Mouse (Mus musculus) cerebellum, adult 8-10 months (tissue): ENCODE measurements around the gene Tmod3.

Source experiments
- DNase-seq: peaks from one replicate; pipeline ENCODE4 v3.0.0; 2022

The Tmod3 gene

GRCm38 (mm10) chr9:75559512-75560012 lies at the start of gene Tmod3:
Gene Tmod3 (minus strand): TSS chr9:75559657.
- peak; percentile 95 for DNase-seq

DNA sequence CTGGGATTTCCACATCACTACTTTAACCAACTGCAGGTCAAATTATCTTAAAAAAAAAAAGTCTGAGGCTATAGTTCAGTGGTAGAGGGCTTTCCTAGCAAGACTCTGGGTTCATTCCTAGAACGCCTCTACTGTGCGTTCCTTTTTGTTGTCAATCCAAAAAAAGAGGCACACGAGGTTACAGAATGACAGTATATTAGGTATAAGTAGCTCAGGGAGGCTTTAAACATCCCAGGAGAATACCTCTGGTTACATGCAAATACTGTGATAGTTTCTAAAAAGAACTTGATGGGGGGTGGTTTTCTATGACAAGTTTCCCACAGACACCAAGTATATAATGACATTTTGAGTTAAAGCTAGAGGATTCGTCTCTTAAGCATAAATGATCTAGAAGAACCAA lies 48.0 kb upstream of the Tmod3 start:
- no peak for DNase-seq

GRCm38 (mm10) chr9:75601510-75601909 lies 42.1 kb upstream of the Tmod3 start:
- no peak for DNase-seq

- peak; percentile 39 for DNase-seq
Observed at GRCm38 (mm10) chr9:75600166-75600934, 40.9 kb upstream of the Tmod3 start.

GRCm38 (mm10) chr9:75599191-75599841 lies 39.9 kb upstream of the Tmod3 start:
- peak; percentile 49 for DNase-seq

GRCm38 (mm10) chr9:75597596-75597995 lies 38.1 kb upstream of the Tmod3 start:
- no peak for DNase-seq

- peak; percentile 32 for DNase-seq
Observed at GRCm38 (mm10) chr9:75597036-75597435, 37.6 kb upstream of the Tmod3 start.

DNA sequence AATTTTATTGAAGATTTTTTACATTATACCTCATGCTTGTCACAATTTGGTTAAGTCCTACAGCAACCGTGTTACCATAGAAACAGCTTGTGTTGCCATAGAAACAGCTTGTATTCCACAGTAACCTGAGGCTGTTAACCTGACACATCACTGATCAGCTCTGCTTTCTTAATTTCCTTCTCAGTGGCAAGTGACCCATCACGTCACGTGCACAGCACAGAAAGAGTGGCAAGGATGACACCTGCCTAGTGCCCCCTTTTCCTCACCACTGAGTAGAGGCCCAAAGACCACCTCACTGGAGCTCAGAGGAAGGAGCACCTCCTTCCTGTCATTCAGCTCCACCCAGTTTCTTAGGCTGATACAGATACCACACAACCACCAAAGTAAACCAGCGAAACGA lies 34.0 kb upstream of the Tmod3 start:
- no peak for DNase-seq

DNA sequence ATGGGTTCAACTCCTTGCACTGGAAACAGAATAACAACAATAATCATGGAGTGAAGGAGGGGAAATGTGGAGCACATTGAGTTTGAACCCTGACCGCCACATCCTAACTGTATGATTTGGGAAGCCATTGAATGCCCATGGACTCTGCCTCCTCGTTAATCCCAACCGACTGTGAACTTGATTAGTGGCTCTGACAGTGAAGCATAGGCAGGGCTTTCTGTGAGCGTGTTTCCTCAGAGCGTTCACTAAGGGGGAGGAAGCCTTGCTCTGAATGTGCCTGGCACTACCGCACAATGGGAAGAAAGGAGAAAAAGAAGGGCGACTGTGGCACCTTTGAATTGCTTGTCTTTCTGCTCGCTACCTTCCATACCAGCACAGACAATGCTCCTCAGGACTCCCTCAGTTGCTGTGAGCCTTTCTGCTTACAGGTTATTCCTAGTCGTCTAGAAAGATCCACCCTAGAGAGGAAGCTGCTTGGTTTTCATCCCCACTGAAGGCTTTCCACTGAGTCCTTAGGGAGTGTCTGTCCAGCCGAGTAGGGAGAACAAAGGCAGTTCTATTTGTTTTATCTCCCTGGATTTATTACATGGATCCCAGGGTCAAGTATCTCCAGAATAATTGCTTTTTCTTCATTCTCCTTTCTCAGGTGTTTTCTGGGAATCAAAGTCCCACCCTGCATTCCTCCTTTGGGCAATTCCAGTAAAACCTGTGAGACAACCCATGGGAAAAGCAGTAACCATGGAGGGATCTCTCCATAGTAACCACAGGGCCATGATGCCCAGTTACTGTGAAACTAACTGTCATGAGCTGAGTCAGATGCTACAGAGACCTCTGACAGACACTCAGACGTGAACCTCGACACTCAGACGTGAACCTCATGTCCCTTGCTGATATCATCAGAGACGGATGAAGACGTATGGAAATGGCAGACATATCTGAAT lies 30.7 kb upstream of the Tmod3 start:
- no peak for DNase-seq

GRCm38 (mm10) chr9:75581694-75582350 lies 22.4 kb upstream of the Tmod3 start:
- DNase-seq: no peak

GRCm38 (mm10) chr9:75579321-75579720 lies 19.9 kb upstream of the Tmod3 start:
- no peak for DNase-seq

GRCm38 (mm10) chr9:75571036-75571942 lies 11.8 kb upstream of the Tmod3 start:
- DNase-seq: no peak

DNA sequence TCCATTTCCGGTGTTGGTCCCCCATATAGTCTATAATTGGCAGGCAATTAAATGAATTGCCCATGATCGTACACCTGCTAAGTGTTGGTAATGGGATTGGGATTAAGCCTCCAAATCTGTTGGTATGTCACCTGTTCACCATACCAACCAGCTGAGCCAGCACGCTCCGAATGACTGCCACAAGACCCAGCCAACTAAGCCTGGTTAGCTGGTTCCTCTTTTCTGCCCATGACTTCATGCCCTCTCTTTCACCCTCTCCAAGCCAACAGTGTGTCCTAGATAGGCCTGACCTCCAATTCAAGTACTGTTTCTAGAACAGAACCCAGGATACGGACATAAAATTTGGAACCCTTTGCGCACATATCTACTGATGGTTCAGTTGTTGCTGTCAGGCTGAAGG lies 8.9 kb upstream of the Tmod3 start:
- DNase-seq: no peak

DNA sequence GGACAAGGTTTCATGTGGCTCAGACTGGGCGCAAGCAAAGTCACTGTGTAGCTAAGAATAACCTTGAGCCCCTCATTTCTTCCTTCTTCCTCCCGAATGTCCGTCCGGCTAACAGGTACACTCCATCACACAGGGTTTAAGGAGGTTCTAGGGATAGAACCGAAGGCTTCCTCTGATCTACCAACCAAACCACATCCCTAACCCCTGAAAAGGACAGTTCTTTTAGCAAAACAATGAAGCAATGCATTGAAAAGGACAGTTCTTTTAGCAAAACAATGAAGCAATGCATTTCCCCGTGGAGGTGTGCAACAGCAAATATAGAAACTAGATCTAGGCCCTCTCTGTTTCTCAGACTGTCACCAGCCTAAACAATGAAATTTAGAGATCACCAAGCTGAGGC lies 5.4 kb upstream of the Tmod3 start:
- no peak for DNase-seq

GRCm38 (mm10) chr9:75563622-75564021 lies 4.2 kb upstream of the Tmod3 start:
- DNase-seq: no peak

- DNase-seq: no peak
Observed at GRCm38 (mm10) chr9:75563176-75563575, 3.7 kb upstream of the Tmod3 start.

DNA sequence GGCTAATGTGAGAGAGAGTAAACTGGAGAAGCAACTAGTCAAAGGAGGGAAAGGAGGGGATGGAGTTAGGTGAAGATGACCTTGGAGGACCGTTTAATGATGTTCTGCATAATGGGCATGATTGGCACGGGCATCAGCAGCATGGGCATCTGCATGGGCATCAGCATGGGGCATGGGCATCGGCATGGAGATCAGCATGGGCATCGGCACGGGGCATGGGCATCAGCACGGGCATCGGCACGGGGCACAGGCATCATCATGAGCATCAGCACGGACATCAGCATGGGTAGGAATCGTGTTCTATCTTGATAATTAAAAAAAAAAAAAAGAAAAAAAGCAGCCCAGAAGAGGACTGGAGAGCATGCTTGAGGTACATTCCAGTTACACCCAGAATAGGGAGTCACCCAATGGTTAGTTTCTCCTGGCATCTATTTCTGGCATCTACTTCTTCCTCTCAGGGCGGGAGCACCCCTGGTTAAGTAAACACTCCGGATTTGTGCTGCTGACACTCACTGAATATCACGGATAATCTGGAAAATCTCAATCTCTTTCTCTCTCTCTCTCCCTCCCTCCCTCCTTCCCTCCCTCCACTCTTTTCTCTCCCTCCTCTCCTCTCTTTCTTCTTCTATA lies 1.7 kb upstream of the Tmod3 start:
- DNase-seq: no peak

GRCm38 (mm10) chr9:75560353-75560752 lies 896 bp upstream of the Tmod3 start:
- no peak for DNase-seq

DNA sequence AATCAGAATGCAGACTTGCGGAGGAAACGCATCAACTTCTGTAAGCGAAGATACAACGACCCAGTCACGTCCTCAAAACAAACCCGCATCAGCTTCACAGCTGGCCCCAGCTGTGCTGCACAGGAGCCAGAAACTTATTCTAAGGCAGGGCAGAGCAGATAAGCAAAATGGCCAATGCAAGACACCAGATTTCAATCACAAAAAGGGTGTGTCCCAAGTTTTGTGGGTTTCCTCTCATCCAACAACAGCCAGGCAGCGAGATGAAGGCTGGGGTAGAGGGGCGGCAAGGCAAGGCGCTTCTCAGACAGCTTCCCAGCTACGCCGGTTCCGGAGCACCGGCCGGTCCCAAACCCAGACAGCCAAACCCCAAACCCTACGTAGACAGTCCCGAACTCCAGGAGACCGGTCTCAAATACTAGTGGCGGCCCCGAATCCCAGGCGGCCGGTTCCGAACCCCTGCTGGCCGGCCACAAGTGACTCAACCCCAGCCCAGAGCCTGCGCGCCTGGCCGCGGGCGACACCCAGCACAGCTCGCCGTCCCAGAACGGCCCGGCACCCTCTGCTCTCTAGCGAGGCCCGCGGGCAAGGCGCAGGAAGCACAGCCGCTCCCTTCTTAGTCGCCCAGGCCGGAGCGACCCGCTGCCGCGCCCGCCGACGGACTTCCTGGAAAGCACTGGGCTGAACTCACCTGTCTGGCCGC lies 495 bp downstream of the Tmod3 start:
- no peak for DNase-seq

DNA sequence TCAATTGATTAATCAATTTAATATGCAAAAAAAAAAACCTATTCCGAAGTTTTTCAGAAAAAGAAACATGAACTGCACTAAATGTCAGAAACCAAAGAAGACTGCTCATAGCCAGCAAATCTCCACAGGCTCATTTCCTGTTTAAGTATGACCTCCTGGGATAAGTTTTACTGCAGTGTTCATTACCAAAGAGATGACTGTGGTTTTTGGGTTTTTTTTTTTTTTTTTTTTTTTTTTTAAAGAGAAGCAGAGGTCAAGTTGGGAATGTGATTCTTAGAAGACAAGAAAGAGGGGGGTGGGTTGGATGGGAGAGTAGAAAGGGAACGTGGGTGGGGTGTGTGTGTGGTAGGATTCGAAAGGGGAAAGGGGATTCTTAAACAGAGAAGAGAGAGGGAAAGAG lies 1.1 kb downstream of the Tmod3 start:
- DNase-seq: no peak
